Mouse (Mus musculus): ENCODE measurements around the gene Dnah17.

Gene Dnah17

GRCm38 (mm10) chr11:117995255-117995654, 135.2 kb downstream of the Dnah17 start:
- no peak for DNase-seq (ENCODE audit: low read depth, low spot score)

GRCm38 (mm10) chr11:117994250-117995057, 136.0 kb downstream of the Dnah17 start:
- no peak for DNase-seq (ENCODE audit: low read depth, low spot score)

DNA sequence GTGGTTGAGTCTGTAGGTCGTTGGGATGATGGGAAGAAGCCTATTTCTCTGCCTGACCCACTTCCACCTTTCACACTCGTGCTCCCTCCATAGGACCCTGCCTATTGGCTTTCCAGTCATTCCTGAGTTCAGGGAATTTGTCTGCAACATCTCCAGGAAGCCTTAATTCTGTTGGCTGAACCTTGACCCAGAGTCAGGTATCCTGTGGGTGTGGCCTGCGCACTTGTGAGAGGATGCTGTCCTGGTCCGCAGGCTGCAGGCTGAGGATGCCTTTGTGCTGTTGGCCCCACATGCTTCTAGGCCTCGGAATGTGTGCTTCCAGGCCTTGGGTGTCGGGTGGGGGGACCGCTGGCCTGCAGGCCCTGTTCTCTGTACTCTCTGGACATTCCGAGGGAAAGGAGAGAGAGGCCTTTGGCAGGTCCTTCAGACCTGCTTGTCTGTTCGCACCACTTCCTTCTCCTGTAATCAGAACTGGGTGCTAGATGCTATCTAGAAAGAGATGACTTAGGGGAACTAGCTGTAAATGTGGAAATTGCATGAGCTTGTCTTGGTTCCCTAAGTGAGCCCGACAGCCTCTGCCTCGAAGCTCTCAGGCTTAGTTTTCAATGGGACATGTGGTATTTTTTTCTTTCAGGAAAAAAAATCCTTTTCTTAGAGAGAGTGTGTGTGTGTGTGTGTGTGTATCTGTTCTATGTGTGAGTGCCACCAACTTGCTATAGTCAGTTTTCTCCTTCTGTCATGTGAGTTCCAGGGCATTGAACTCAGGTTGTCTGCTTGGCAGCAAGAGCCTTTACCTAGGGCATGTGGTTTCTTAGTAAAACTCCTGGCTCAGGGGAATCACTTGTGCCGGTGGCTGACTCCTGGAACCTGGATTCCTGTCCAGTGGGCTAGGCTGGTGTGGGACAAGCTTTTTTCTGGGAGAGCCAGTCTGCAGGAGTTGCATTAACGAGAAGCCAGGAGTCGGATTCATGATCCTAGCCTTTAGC, 137.0 kb downstream of the Dnah17 start:
- DNase-seq (ENCODE audit: low read depth, low spot score): no peak

DNA sequence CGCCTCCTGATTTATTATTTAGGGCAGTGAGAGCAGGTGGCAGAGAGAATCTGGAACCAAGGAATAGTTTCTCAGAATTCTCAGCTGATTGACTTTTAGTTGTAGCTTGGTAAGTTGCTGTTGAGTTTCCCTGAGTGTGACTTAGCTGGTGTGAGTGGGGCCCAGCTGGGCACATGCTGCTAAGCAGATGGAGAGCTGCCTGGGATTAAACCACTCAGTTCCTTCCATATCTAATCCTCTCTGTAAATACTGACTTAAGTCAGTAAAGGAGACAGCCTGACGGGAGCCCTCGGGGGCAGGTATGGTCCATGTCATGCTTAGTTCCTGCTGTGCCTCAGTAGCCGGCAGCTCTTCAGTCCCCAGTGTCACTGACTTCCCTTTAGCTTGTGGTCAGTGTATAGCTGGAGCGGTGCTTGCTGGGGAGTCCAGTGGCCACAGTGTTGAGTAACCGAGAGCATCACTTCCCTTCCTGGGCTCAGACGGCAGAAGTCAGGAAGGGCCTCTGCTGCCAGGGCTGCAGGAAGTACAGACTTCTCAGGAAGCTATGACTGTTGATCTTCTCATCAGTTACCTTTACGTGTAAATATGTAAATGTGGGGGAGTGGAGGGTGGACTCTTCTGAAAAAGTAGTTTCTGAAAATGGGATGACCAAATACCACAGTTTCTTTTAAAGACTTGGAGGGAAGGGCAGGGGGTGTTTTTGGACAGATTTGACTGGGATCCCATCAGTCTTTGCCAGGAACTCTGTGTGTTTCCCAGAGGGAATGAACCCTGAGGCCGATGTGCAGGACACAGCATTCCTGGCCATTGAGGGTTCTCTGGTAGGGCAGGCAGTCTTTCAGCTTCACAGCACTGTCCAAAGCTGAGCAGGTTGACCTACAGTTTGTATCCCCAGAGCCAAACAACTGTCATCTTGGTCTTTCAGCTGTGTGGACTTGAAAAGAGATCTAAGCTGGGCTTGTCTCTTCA, 138.6 kb downstream of the Dnah17 start:
- no peak for DNase-seq (ENCODE audit: low read depth, low spot score)

DNA sequence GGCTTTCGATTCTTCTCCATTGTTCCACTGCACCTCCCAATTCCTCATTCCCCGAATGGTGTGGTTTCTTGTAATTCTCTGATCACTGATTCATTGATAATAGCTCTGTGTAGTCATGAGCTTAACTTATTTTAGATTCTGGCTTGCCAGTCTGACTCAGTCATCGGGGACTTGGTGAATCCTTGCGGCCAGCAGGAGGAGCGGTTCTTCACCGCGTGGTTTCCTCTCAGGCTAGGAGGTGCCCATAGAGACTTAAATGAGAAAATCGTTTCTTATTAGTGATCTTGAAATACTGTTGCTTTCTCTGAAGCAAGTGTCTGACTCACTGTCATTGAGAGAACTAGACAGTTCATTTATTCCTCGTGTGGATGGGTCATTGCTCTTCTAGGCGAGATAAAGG, 140.5 kb downstream of the Dnah17 start:
- no peak for DNase-seq (ENCODE audit: low read depth, low spot score)

DNA sequence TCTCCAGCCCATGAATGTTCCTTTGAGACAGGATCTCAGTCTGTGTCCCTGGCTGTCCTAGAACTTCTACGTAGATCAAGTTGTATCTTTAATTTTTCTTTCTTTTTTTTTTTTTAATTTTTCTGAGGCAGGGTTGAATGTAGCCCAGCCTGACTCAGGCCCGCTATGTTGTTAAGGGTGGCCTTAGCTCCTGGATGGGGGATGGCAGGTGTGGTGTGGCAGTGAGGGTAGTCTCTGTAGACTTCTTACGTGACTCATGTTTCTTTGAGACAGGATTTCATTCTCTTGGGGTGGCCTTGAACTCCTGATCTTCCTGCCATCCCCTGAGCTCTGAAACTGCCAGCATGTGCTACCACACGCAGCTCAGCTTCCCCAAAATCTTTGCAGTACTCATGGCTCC, 141.2 kb downstream of the Dnah17 start:
- DNase-seq (ENCODE audit: low read depth, low spot score): no peak

- no peak for DNase-seq (ENCODE audit: low read depth, low spot score)
These were observed 142.5 kb downstream of the Dnah17 start for GRCm38 (mm10) chr11:117987968-117988367.

DNA sequence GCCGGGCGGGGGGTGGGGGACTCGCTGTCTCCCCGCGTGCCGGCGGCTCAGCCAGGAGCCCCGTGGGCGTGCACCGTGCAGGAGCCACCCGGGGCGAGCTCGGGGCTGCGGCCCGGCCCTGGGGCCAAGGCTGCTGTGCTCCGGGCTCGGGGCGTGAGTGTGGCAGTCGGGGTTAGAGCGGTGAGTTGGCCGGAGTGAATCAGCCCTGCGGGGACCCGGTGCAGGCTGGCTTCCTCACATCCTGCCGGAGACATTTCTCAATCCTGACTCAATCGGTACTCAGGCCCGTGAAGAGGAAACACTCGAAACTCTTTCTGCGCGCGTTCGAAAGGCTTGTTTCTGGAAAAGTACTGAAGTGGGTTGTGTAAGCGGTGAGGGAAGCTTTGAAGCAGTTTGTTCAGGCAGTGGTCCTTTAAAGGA, 143.4 kb downstream of the Dnah17 start:
- no peak for DNase-seq (ENCODE audit: low read depth, low spot score)

- peak; percentile 85 for DNase-seq (ENCODE audit: low read depth, low spot score)
These were observed 144.1 kb downstream of the Dnah17 start, which contains the start of gene Pgs1 for GRCm38 (mm10) chr11:117986126-117987031. Gene Pgs1 (plus strand): TSS chr11:117986292.

DNA sequence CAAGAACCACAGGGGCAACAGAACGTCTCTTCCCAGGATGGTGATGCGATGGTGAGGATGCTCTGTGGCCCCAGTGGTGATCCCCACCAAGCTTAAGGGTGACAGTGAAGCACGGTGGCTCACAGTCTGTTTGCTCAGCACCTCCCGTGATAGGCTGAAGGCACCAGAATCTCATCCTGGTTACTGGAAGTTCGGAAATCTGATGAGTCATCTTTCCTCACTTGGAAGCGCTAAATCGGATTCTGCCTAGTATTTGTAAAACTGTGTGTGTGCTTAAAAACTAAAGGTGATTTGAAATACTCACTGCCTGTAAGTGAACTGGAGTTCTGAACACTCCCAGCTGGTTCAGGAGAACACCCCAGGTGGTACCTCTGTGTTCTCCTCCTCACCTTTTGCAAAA, 146.7 kb downstream of the Dnah17 start:
- no peak for DNase-seq (ENCODE audit: low read depth, low spot score)

DNA sequence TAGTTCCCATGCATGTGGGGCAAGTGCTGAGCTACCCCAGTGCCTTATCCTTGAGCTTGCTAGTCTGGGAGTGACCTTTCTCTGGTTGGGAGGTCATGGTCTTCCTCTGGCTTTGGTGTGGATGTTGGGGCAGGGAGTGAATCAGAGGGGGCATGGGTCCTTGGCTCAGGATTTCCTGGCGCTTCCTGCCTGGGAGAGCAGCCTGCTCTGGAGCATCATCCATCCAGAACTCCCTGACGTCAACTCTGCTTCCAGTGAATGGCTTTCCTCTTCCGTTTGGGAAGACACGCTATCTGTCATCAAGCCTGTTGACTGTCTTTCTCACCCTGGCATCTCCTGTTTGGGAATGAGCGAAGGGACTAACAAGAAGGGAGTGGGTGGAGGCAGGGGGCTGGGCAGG, 148.0 kb downstream of the Dnah17 start:
- DNase-seq (ENCODE audit: low read depth, low spot score): no peak

DNA sequence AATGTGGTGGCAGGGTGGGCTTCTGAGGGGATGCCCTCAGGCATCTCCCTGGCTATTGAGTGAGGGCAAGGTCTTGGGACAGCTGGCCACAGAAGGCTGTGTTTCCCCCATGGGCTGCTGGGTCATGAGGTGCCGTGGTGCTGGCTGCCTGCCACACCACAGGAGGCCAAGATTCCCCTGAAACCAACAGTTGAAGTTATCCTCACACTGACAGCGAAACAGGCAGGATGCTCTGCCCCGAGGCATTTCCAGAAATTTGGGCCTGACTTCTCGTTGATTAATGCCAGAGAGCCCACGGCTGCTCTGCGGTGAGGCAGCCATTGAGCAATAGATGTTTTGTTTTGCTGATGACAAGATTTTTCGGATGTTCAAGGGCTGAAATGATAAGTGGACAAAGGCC, 151.0 kb downstream of the Dnah17 start:
- no peak for DNase-seq (ENCODE audit: low read depth, low spot score)

GRCm38 (mm10) chr11:117977694-117978360, 152.6 kb downstream of the Dnah17 start:
- no peak for DNase-seq (ENCODE audit: low read depth, low spot score)

GRCm38 (mm10) chr11:117976081-117976582, 154.3 kb downstream of the Dnah17 start:
- no peak for DNase-seq (ENCODE audit: low read depth, low spot score)

- no peak for DNase-seq (ENCODE audit: low read depth, low spot score)
These were observed 155.0 kb downstream of the Dnah17 start for GRCm38 (mm10) chr11:117975211-117975967.

GRCm38 (mm10) chr11:117974327-117975125, 155.9 kb downstream of the Dnah17 start:
- DNase-seq (ENCODE audit: low read depth, low spot score): no peak

- DNase-seq (ENCODE audit: low read depth, low spot score): no peak
These were observed 156.9 kb downstream of the Dnah17 start for GRCm38 (mm10) chr11:117973569-117973968.

All from embryo, embryonic 11.5 days (tissue).